Mouse (Mus musculus) brain, embryonic 14.5 days (tissue): ENCODE measurements around the gene Dnase1l3.

Experiments used
- CTCF ChIP-seq: fragments of 200-500 bp; IDR thresholded peaks from 2 replicates; pipeline ENCODE4 v1.5.1; 2012; ENCODE audit warnings: inconsistent platforms, mild to moderate bottlenecking, moderate library complexity, borderline replicate concordance; ENCODE audit not compliant: insufficient read depth, insufficient read length; ENCODE audit errors: extremely low read depth
- POLR2A ChIP-seq: fragments of 200-500 bp; IDR thresholded peaks from 2 replicates; pipeline ENCODE4 v1.6.1; 2012; ENCODE audit warnings: mild to moderate bottlenecking, inconsistent platforms, borderline replicate concordance; ENCODE audit not compliant: poor library complexity, insufficient read depth, insufficient read length, severe bottlenecking; ENCODE audit errors: extremely low read depth

DNA sequence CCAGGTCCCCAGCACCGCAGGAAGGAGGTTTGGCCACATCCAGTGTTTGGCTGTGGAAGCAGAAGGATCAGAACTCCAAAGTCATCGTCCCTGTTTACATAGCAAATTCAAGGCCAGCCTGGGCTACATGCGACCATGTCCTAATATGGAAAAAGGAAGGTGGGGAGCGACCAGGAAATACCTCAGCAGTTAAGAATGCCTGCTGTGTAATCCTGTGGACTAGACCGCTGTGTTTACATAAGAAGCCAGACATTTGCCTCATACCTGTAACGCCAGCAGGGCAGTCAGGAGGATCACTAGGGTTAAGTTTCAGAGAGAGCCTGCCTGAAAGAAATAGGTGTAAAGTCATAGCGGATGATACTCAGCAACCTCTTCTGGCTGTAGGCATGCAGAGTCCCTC, 31.2 kb downstream of the Dnase1l3 start:
- TF ChIP-seq POLR2A = no peak
- TF ChIP-seq CTCF = no peak
